Mouse (Mus musculus): ENCODE results near the gene Fgfrl1. TPM values are rescaled to one million over a fixed set of nuclear protein-coding genes. Genes with fewer than 3 reads are reported as not detected.

Fgfrl1 gene
- polyA plus RNA-seq (2011; ENCODE audit: insufficient read length, low read depth, missing spikeins) = 22.5 and 30.6 TPM in 2 replicates

GRCm38 (mm10) chr5:108692271-108692670 lies at the start of gene Fgfrl1:
Fgfrl1 (plus strand) TSS chr5:108692382.
- H3K4me1 ChIP-seq (ENCODE audit: control insufficient read depth, insufficient read depth, low read length) = no peaks in the 10 kb centered on the region
- peak within 1 kb of the TSS; percentile 20 for H3K4me3 ChIP-seq (ENCODE audit: insufficient read depth, low read length)
- TF ChIP-seq POLR2A (IDR thresholded peaks at IDR 0.05; ENCODE audit: low read depth, low read length) = no peak
- TF ChIP-seq CTCF (IDR thresholded peaks at IDR 0.05; ENCODE audit: borderline replicate concordance, insufficient read depth, low read length) = peak; percentile 32; the same call in 1 of the 2 replicates
- no peak within 1 kb of the TSS for H3K27ac ChIP-seq (ENCODE audit: insufficient read depth, low read length)

- Histone ChIP-seq H3K27ac (ENCODE audit: insufficient read depth, low read length) (no peak overlapping the region), H3K4me1 (ENCODE audit: control insufficient read depth, insufficient read depth, low read length) (no peaks in the 10 kb centered on the region), H3K4me3 (ENCODE audit: insufficient read depth, low read length) (no peak overlapping the region)
- TF ChIP-seq POLR2A (IDR thresholded peaks at IDR 0.05; ENCODE audit: low read depth, low read length) (no peak), CTCF (IDR thresholded peaks at IDR 0.05; ENCODE audit: borderline replicate concordance, insufficient read depth, low read length) (no peak)
These were observed 48.5 kb upstream of the Fgfrl1 start for GRCm38 (mm10) chr5:108643674-108644073.

GRCm38 (mm10) chr5:108645651-108646342 lies 46.4 kb upstream of the Fgfrl1 start:
- TF ChIP-seq POLR2A (IDR thresholded peaks at IDR 0.05; ENCODE audit: low read depth, low read length) (no peak), CTCF (IDR thresholded peaks at IDR 0.05; ENCODE audit: borderline replicate concordance, insufficient read depth, low read length) (no peak)
- no peak overlapping the region for H3K27ac ChIP-seq (ENCODE audit: insufficient read depth, low read length)

GRCm38 (mm10) chr5:108646343-108646660 lies 45.9 kb upstream of the Fgfrl1 start:
- TF ChIP-seq CTCF (IDR thresholded peaks at IDR 0.05; ENCODE audit: borderline replicate concordance, insufficient read depth, low read length) (no peak), POLR2A (IDR thresholded peaks at IDR 0.05; ENCODE audit: low read depth, low read length) (no peak)
- Histone ChIP-seq H3K4me3 (ENCODE audit: insufficient read depth, low read length) (no peak overlapping the region), H3K27ac (ENCODE audit: insufficient read depth, low read length) (no peak overlapping the region), H3K4me1 (ENCODE audit: control insufficient read depth, insufficient read depth, low read length) (no peaks in the 10 kb centered on the region)

More at GRCm38 (mm10) chr5:108645651-108646342, 46.4 kb upstream of the Fgfrl1 start:
- H3K4me3 ChIP-seq (ENCODE audit: insufficient read depth, low read length) = no peak overlapping the region
- no peaks in the 10 kb centered on the region for H3K4me1 ChIP-seq (ENCODE audit: control insufficient read depth, insufficient read depth, low read length)

GRCm38 (mm10) chr5:108647311-108647710 lies 44.9 kb upstream of the Fgfrl1 start:
- H3K4me3 ChIP-seq (ENCODE audit: insufficient read depth, low read length) = no peak overlapping the region
- no peak overlapping the region for H3K27ac ChIP-seq (ENCODE audit: insufficient read depth, low read length)
- no peak for TF ChIP-seq CTCF (IDR thresholded peaks at IDR 0.05; ENCODE audit: borderline replicate concordance, insufficient read depth, low read length)
- TF ChIP-seq POLR2A (IDR thresholded peaks at IDR 0.05; ENCODE audit: low read depth, low read length) = no peak
- H3K4me1 ChIP-seq (ENCODE audit: control insufficient read depth, insufficient read depth, low read length) = no peaks in the 10 kb centered on the region

GRCm38 (mm10) chr5:108647820-108648465 lies 44.2 kb upstream of the Fgfrl1 start:
- H3K4me3 ChIP-seq (ENCODE audit: insufficient read depth, low read length) = no peak overlapping the region
- TF ChIP-seq POLR2A (IDR thresholded peaks at IDR 0.05; ENCODE audit: low read depth, low read length) (no peak), CTCF (IDR thresholded peaks at IDR 0.05; ENCODE audit: borderline replicate concordance, insufficient read depth, low read length) (no peak)

GRCm38 (mm10) chr5:108648937-108649576 lies 43.1 kb upstream of the Fgfrl1 start:
- no peak overlapping the region for H3K27ac ChIP-seq (ENCODE audit: insufficient read depth, low read length)
- H3K4me1 ChIP-seq (ENCODE audit: control insufficient read depth, insufficient read depth, low read length) = no peaks in the 10 kb centered on the region
- no peak overlapping the region for H3K4me3 ChIP-seq (ENCODE audit: insufficient read depth, low read length)
- TF ChIP-seq POLR2A (IDR thresholded peaks at IDR 0.05; ENCODE audit: low read depth, low read length) (no peak), CTCF (IDR thresholded peaks at IDR 0.05; ENCODE audit: borderline replicate concordance, insufficient read depth, low read length) (no peak)

More at GRCm38 (mm10) chr5:108647820-108648465, 44.2 kb upstream of the Fgfrl1 start:
- no peak overlapping the region for H3K27ac ChIP-seq (ENCODE audit: insufficient read depth, low read length)
- no peaks in the 10 kb centered on the region for H3K4me1 ChIP-seq (ENCODE audit: control insufficient read depth, insufficient read depth, low read length)

GRCm38 (mm10) chr5:108650341-108650740 lies 41.8 kb upstream of the Fgfrl1 start:
- no peak for TF ChIP-seq CTCF (IDR thresholded peaks at IDR 0.05; ENCODE audit: borderline replicate concordance, insufficient read depth, low read length)
- no peak for TF ChIP-seq POLR2A (IDR thresholded peaks at IDR 0.05; ENCODE audit: low read depth, low read length)
- Histone ChIP-seq H3K4me1 (ENCODE audit: control insufficient read depth, insufficient read depth, low read length) (no peaks in the 10 kb centered on the region), H3K4me3 (ENCODE audit: insufficient read depth, low read length) (no peak overlapping the region)

GRCm38 (mm10) chr5:108651136-108651720 lies 41.0 kb upstream of the Fgfrl1 start:
- TF ChIP-seq CTCF (IDR thresholded peaks at IDR 0.05; ENCODE audit: borderline replicate concordance, insufficient read depth, low read length) (no peak), POLR2A (IDR thresholded peaks at IDR 0.05; ENCODE audit: low read depth, low read length) (no peak)
- Histone ChIP-seq H3K4me3 (ENCODE audit: insufficient read depth, low read length) (no peak overlapping the region), H3K4me1 (ENCODE audit: control insufficient read depth, insufficient read depth, low read length) (no peaks in the 10 kb centered on the region), H3K27ac (ENCODE audit: insufficient read depth, low read length) (no peak overlapping the region)

More at GRCm38 (mm10) chr5:108650341-108650740, 41.8 kb upstream of the Fgfrl1 start:
- no peak overlapping the region for H3K27ac ChIP-seq (ENCODE audit: insufficient read depth, low read length)

Measured in embryonic fibroblast, embryonic 13.5 days (primary cell).